Mouse (Mus musculus) retina, postnatal 7 days (tissue): ENCODE measurements around the gene Large1.
"Not testable (repeated sequence)": the region's sequence is repeated elsewhere in the genome, so short reads cannot be mapped to it uniquely, and the experiment has no call there.

Experiments used
- DNase-seq: peaks from one replicate; pipeline ENCODE4 v3.0.0-alpha.2; 2012; ENCODE audit warnings: low read depth, low spot score

The Large1 gene

DNA sequence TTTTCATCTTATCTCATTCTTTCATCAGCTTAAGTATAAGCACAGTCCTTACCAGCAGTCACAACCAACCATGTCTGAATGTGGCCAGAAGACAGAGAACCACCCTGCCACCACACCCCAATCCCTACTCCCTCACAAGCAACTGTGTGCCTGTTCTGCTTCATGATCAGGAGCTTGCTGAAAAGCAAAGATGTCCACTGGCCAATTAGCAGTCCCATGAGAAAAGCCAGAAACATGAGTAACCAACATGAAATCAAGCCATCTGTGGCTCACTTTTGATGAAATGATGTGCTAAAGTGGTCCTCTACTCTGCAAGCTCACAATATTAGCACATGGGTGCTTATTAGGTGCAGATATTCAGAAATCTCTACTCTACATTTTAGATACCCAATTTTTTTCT is 57.8 kb downstream of the Large1 start:
- DNase-seq, result no peak

DNA sequence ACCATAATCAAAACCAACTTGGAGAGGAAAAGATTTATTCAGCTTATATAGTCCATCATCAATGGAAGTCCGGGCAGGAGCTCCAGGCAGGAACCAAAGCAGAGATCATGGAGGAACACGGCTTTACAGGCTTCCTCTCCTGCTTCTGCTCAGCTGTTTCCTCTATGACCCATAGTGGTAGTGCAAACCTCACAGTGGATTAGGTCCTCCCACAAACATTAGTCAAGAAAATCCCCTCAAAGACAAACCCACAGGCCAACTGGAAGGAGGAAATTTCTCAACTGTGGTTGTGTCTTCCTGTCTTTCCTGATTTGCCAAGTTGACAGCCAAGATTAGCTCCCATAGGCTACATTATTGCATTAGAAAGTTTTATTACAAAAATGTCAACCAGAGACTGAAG is 59.7 kb downstream of the Large1 start:
- DNase-seq, result no peak

DNA sequence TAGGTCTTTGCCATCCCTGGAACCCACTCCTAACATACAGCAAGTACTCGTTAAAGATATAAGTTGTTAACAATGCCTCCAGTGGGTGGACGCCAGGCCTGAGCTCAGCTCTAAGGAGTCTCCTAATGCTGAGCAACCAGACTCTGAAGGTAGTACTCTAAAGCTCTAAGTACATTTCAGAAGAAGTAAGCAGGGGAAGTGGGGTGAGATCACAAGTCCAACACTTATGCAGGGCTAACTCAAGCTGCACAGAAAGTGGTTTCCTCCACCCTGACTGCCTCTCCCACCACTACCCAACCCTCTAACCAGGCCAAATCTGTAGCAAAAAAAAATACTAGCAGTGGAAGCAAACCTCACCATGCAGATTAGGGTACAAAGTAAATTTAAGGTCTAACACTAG is 61.7 kb downstream of the Large1 start:
- DNase-seq, result no peak

DNA sequence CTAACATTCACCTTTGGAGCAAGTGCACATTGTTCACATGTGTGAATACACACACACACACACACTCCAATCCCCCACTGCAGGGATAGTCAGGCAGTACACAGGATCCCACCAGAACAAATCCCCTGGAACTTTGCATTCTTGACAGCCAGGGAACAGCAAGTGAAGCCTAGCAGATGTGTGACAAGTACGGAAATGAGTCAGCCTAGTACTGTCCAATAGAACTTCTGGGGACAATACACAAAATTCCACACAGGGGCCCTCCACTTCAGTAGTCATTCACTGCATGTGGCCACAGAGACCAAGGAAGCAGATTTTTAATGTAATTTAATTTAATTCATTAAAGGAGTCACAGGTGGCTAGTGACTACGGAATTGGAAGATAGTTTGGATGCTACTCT is 62.7 kb downstream of the Large1 start:
- DNase-seq, result no peak

DNA sequence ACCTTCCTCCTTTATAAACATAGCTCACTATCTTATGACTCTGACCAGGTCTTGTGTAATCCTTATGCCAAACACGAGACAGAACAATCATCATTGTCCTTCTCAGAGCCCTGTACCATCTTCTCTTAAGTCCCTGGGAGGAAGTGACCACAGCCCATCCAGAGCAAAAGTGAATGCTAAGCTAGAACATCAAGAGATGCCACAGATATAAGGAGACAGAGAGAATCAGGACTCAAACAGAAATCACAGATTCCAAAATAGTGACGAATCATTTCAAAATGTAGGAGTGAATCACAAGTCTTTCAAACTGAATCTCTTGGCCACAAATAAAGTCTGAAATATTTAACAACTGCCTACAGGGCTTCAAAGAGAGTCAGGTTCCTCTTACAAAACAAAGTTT is 63.5 kb downstream of the Large1 start:
- no peak for DNase-seq

DNA sequence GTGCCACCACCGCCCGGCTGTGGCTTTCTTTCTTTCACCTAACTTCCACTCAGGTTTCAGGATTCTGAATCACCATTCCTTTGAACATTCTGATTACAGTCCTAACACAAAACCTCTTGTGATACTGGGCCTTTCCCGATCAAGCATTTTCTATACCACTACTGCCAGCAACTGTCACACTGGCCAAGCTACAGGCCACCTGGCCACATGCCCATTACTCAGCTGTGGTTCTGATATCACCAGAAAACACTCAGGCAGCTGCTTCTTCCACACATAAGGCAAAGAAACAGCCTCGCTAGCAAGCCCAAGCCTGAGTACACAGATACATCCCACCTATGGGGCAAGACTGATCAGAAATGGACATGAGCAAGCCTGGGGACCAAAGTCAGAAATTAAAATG is 71.3 kb downstream of the Large1 start:
- no peak for DNase-seq

DNA sequence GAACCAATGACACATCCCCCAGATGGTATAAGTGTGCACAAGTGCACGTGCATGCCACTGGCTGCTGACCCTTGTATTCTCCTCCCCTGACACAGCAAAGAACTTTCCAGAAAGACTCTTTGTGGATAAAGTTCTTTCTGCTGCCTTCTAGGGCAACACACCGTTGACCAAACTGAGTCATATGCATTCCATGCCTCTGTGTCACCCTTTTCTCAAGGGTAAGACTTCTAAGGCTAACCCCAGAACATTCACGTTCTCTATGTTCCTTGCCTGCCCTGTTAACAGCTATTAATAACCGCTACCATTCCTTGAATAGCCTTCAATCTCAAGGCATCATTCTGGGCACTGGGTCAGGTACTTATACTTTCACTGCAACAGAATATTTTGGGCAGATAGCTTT is 77.3 kb downstream of the Large1 start:
- DNase-seq, result no peak

DNA sequence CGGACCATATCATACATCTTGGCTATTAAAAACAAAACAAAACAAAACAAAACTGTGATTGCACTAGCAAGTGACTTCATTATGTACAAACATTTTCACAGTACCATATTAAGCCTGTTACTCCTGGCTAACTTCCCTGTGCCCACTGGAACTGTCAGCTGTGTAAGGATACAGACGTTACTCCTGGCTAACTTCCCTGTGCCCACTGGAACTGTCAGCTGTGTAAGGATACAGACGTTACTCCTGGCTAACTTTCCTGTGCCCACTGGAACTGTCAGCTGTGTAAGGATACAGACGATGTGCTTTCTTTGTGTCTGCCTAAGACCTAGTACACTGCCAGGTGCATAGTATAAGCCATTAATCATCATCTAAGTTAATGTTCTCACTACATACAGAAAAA is 77.9 kb downstream of the Large1 start:
- DNase-seq, result not testable (repeated sequence)

DNA sequence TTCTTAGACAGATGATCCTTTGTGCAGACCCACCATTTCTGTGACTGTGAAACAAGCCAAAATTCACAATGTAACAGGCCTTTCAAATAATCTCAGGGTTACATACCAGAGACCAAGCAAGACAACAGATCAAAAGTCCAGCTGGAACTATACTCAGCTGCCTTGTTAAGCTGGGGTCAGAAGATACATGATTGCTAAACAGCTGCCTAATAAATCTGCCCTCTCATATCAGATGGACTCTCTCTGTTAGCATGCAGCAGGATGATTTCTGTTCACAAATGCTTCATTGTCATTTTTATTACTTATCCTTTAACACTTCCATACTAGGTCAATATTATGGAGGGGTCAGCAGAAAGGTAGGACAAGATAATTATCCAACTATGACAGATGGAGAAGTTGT is 80.2 kb downstream of the Large1 start:
- DNase-seq, result no peak

DNA sequence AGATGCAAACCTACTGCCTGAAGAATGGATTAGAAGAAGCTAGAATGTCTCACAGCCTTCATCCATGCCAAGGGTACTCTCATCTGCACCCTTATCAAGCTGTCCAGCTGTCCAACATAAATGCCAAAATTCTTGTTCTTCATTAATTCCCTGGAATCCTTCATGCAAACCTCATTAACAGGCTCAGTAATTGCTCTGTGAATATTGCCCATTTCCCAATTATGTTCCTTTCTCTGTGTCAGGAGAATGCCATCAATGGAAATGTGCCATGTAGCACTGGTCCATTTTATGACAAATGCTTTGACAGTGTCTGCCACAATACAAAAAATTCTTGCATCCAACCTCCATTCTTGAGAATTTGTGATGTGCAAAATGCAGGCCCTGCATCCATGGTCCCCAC is 82.3 kb downstream of the Large1 start:
- DNase-seq, result no peak

DNA sequence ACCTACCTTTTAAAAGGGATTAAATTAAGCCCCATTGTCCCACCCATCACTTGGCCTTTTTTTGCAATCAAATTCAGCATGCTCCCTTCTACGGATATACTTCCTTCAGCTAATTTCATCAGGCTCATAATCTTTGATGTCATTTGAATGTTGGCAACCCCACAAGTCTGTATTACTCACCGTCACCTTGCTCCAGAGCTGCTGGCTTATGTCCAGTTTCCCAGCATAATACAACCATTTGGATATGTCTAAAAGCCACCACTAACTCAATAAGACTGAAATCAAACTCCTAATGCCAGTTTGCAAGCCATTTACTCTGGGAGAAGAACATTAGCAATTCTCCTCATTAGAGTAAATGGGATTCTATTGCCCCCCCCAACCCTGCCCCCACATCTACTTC is 95.4 kb downstream of the Large1 start:
- no peak for DNase-seq

DNA sequence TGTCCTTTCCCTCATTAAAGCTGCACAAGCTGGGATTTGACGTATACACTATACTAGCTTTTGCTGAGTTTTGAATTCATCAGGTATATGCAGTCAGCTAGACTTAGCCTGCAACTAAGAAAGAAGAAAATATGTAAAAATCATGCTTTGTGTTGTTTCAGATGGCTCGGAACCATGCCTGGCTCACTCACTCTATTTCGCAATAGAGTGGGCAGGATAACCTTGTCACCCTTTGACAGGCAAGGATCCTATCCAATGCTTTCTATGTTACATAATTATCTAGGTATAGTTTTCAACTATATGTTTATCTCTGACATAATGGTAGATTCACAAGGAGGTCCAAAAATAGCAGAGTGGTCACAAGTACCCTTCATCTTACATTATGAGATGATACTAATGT is 109.2 kb downstream of the Large1 start:
- no peak for DNase-seq

DNA sequence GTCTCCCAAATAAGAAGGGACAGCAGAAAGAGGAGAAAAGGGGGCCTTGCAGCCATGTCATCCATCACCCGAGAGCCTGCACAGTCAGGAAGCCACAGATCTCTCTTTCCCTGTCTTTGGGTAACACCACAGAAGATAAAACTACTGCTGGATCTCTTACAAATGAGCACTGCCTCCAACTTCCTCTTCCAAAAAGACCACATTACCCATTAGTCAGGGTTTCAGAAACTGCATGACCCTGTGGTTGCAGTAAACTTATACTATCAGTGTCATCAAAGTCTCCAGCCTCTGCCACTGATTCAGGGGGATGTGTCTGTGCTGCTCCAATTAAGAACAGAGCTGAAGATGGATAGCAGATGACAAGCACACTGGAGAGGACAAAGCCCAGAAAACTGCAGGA is 111.3 kb downstream of the Large1 start:
- no peak for DNase-seq

DNA sequence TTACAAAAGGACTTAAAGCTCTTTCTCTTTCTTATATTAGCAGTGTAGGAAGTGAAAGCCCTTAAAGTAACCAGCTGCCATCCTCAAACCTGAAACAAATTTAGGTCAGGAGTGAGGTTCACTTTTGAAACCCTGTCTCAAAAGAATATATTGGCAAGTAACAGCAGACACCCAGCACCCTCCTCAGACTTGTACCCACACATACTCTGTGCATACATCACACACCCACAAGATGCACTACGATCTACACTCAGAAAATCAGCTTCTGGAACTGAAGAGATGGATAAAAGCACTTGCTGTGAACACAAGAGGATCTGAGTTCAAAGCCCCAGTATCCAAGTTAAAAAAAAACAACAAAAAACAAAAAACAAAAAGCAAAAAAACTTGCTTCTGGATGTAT is 119.1 kb downstream of the Large1 start:
- no peak for DNase-seq

DNA sequence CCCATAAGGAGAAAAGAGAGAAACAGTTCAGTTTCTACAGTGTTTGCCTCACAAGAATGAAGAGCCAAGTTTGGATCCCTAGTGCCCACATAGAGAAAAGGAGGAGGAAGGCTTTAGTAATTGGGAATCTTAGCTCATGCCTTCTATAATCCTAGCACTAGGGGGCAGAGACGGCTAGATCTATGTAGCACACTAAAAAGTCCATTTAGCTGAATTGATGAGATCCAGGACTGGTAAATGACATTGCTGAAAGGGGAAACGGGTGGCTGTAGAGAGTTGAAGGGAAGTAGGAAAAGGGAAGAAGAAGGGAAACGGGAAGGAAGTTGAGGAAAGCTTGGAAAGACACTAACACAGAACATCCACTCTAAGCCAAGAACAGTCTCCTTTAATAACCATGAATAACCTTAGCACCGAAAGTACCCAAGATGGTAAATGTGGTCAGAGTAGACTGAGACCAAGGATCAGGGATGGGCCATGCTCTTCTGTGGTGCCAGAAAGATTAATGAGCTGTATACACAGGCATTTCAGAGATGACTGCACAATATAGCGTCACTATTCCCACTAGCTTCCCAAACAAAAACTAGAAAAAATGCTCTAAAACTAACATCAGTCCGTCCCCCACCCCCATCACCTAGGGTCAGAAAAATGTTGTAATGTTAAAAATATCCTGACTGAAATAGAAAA is 119.8 kb downstream of the Large1 start:
- DNase-seq, result peak; percentile 42

DNA sequence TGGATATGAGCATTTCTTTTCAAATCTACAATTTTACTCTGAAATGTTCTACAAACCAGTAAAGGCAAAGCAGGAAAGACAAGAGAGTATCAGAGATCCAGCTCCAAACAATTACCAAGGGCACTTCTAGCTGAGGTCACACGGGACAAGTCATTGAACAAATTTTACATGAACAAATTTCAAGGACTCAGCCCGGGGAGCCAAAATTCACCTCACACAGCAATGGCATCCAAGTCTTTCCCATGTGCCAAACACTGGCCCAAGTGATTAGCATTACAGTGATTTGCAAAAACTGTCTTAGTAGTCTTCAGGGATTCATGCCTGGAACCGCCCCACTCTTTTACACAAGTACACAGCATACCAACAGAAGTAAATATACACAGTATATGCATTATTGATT is 126.5 kb downstream of the Large1 start:
- no peak for DNase-seq

DNA sequence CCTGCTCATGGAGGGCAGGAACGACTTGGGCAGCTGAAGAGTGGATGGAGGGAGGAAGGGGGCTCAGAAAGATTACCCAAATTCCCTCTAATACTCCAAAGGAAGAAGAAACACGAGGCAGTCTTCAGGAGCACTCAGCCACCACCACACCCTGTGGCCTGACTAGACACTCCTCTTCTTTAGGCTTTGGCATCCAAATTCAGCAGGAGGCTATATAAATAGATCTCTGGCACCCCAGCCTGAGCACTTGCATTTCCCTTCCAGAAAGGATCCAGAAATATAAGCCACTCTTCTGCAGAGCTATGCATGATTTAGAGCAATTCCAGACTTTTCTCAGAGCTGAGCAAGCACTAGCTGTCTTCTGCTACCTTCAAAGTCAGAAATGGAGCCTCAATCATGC is 127.7 kb downstream of the Large1 start:
- no peak for DNase-seq

DNA sequence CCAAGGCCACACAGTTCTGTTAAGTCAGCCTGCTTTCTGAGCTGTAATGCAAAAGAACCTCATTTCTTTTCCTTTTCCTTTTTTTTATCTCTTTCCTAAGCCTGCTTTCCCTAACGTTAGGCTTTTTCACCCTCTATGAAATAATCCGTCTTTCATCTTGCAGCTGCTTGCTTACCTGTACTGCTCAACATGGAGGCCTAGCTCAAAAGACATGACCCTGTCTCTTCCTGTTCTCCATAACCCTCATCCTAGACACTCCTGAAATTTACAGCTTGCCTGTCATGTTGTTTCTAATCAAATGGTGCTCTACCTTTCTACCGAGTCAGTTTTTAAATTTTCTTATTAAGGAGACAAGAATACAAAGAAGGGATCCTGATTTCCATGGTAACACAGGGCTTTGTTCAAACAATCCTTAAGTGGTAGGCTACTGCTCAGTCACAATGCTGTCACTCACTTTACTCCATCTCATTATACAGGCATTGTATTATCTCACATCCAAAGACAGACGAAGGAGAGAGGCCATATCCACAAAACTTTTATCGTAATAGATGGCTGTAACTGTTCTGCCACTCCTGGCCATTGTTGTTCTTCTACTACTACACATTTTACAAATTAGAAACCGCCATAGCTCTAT is 134.0 kb downstream of the Large1 start:
- no peak for DNase-seq

DNA sequence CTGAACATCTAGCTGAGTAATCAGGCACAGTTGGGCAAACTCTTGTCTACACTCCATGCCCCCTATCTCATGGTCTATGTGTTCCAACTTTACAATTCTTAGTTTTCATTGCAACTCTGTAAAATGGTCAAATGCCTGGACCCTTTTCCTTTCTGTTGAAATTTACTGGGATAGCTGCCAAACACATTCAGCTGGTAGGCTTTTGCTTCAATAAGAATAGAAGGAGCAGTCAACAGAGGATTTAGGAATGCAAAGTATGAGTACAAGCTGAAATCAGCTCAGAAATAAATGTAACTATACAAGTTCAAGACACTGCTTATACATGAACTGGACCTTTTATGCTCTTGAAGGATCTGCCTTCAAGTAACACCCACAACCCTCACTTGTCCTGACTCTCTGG is 146.5 kb downstream of the Large1 start:
- no peak for DNase-seq

DNA sequence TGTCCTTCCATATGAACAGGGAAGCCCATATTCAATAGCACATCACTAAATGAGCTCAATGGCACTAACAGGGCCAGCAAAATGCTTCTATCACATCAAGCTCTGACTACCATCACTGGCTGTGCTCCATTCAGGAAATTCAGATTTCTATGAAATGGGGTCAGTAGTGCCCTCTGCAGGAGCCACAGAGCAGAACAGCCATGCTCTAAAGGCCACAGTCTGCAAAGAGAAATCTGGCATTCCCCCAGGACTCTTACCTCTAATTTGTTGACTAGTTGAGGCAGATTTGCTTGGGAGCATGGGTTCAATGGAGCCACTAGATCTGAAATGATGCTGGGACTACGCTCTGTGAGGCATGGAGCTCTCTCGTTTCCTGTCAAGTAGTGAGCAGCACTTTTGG is 151.5 kb downstream of the Large1 start:
- DNase-seq, result no peak

DNA sequence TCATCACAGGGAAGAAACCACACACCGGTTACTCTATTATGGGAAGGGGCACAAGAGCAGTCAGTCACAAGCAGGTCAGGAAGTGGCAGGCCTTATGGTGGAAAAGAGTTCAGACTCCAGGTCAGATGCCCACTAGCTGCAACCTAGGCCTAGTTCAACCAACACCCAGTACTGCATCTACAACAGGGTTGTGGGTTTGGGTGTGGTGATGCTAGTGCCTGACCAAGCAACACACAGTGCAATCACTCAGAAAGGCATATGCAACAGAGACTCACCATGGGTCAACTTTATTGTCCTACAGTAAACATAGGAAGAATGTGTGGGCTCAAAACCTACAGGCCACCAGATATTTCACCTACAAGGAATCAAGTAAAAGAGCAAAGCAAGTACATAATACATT is 155.6 kb downstream of the Large1 start:
- DNase-seq, result no peak

DNA sequence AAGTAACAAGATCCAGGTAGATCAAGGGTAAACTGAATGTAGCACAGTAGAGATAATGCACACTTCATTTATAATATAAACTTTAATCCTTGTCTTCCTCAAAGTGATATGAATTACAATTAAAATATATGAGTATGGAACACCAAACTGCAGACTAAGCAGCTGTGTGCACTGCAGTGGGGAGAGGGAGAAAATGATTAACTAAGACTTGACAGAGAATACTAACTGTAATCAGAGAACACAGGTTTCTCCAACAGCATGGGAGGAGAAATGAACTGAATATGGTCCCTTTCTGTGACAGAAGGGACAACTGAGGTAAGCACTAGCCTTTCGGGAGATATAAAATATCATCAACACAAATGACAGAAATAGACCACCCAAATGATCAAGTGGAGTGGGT is 164.7 kb downstream of the Large1 start:
- DNase-seq, result no peak

DNA sequence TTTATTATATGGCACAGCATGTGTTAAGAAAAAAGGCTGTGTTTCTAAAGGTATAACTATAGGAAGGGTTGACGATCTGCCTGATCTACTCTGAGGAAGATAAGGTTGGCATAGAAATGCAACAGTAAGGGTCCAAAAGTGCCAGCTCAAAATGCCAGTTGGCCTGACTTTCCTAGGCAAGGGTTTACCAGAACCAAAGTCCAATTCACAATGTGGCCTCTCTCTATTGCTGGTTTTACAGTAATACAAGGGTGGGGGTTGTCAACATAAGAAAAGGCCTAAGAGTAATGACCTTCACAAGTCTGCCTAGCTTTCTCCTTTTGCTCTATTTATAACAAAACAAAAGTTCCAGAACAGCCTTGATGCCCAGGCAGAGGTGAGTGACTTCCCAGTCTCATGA is 166.0 kb downstream of the Large1 start:
- no peak for DNase-seq

DNA sequence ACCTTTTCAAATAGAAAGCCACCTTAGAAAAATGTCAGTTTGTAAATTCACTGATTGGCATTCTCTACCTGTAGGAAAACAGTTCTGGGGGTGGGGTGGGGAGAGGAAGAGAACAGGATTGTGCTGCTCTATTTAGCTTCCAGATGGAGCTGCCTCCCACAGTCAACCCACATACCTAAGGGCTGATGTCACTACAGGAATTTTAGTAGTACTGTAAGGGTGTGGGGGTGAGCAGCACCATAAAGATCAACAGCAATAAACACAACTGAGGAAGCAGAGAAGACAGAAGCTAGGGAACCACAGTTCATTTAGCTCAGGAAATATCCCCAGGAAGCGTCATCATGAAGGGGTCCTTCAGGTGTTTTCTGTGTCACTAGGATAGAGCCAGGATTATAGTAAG is 174.9 kb downstream of the Large1 start:
- no peak for DNase-seq
